Mouse (Mus musculus) liver, embryonic 14.5 days (tissue): Measurements from ENCODE around the gene Gstp3.

Experiments
- CTCF ChIP-seq: IDR thresholded peaks from 2 replicates; pipeline ENCODE4 v1.5.1; 2016; ENCODE audit warnings: antibody characterized with exemption, low read depth, control low read depth
- EP300 ChIP-seq: IDR thresholded peaks from 2 replicates; pipeline ENCODE4 v1.6.1; 2016; ENCODE audit warnings: antibody characterized with exemption, low read depth

- TF ChIP-seq CTCF (no peak), EP300 (no peak; the same call in 1 of the 2 replicates)
These were observed 12.5 kb downstream of the Gstp3 start for GRCm38 (mm10) chr19:4046866-4047254.
